Mouse (Mus musculus) liver, embryonic 14.5 days (tissue): Measurements from ENCODE around the gene Zfyve27.

Experiments used
- CTCF ChIP-seq: IDR thresholded peaks from 2 replicates; pipeline ENCODE4 v1.5.1; 2016; ENCODE audit warnings: antibody characterized with exemption, low read depth, control low read depth
- EP300 ChIP-seq: IDR thresholded peaks from 2 replicates; pipeline ENCODE4 v1.6.1; 2016; ENCODE audit warnings: antibody characterized with exemption, low read depth

DNA sequence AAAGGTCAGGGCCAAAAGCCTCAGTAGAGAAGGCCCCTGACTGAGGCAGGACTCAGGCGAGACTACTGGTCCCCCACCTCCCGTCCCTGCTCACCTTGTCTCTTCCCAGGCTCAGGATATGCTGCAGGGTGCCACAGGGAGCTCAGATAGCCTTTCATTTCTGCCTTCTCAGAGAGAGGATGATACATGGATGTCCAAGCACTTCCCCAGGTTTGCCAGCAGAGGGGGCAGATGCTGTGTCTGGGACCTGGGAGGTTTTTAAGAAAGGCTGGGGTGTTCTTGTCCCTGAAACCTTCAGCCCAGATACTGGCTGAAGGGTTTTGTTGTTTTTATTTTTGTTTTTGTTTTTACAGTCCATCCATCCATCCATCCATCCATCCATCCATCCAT, 53.6 kb downstream of the Zfyve27 start:
- TF ChIP-seq CTCF (peak; percentile 72), EP300 (no peak)
